Mouse (Mus musculus): ENCODE data around the gene Fam186b. TPM values are rescaled to one million over a fixed set of nuclear protein-coding genes. Genes with fewer than 3 reads are reported as not detected.

Fam186b gene
- polyA plus RNA-seq, 1 experiment: not detected

DNA sequence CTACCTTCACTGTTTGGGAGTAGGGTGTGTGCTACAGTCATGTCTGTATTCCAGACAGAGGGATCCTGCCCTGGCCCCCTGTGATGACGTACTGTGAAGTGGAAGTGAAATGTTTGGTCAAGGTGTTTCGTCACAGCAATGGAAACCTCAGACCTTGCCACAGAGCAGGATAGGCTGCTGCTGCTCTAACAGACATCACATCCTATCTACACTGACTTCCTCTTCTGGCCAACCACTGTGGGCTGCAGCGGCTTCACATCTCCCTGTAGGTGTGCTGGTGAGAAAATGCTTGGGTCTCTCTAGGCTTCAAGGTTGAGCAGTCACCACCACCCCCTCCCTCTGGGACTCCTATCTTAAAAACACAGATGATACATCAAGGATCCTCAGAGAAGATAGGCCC is 45.4 kb upstream of the Fam186b start:
- Histone ChIP-seq H3K4me1 (ENCODE audit: control insufficient read depth, insufficient read depth, low read length) (peaks cover 3% of the 10 kb centered on the region), H3K27ac (ENCODE audit: insufficient read depth, low read length) (no peak overlapping the region), H3K9me3 (replicated peaks; ENCODE audit: control insufficient read depth, insufficient read depth, low read length, poor library complexity, severe bottlenecking) (no peaks in the 10 kb centered on the region), H3K4me3 (ENCODE audit: low read depth, low read length) (no peak overlapping the region), H3K9ac (ENCODE audit: low read depth, poor library complexity, severe bottlenecking) (no peak overlapping the region), H3K36me3 (ENCODE audit: control insufficient read depth, insufficient read depth, low read length, poor library complexity, severe bottlenecking) (no peaks in the 10 kb centered on the region), H3K27me3 (ENCODE audit: control insufficient read depth, insufficient read depth, low read length, poor library complexity, severe bottlenecking) (no peaks in the 10 kb centered on the region)
- no peak for TF ChIP-seq EP300 (IDR thresholded peaks at IDR 0.05; ENCODE audit: insufficient read depth, low read depth, low read length)
- TF ChIP-seq POLR2A (IDR thresholded peaks at IDR 0.05; ENCODE audit: insufficient read depth, low read length): no peak
- TF ChIP-seq CTCF (IDR thresholded peaks at IDR 0.05; ENCODE audit: low read depth, low read length): no peak

DNA sequence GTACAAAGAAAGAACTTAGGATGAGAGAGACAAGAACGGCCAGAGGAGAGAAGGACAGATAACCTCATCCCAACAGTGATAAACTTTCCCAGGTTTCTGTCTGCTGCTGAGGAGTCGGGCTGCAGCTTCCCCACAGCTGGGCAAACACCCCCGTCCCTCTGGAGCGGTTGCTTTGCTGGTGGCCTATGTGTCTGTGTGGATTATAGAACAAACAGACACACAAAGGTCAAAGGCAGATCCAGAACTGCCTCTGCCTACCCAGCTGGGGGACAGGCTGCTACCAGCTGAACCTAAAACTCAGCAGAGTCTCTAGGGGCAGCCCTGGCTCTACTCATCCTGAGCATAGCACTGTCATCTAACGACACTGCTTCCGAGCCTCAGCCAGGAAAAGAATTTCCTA is 44.0 kb upstream of the Fam186b start:
- no peaks in the 10 kb centered on the region for H3K9me3 ChIP-seq (replicated peaks; ENCODE audit: control insufficient read depth, insufficient read depth, low read length, poor library complexity, severe bottlenecking)
- no peaks in the 10 kb centered on the region for H3K27me3 ChIP-seq (ENCODE audit: control insufficient read depth, insufficient read depth, low read length, poor library complexity, severe bottlenecking)
- TF ChIP-seq EP300 (IDR thresholded peaks at IDR 0.05; ENCODE audit: insufficient read depth, low read depth, low read length) (no peak), POLR2A (IDR thresholded peaks at IDR 0.05; ENCODE audit: insufficient read depth, low read length) (no peak), CTCF (IDR thresholded peaks at IDR 0.05; ENCODE audit: low read depth, low read length) (no peak)
- H3K4me3 ChIP-seq (ENCODE audit: low read depth, low read length): no peak overlapping the region
- no peaks in the 10 kb centered on the region for H3K36me3 ChIP-seq (ENCODE audit: control insufficient read depth, insufficient read depth, low read length, poor library complexity, severe bottlenecking)
- H3K9ac ChIP-seq (ENCODE audit: low read depth, poor library complexity, severe bottlenecking): no peak overlapping the region
- H3K4me1 ChIP-seq (ENCODE audit: control insufficient read depth, insufficient read depth, low read length): no peaks in the 10 kb centered on the region
- no peak overlapping the region for H3K27ac ChIP-seq (ENCODE audit: insufficient read depth, low read length)

DNA sequence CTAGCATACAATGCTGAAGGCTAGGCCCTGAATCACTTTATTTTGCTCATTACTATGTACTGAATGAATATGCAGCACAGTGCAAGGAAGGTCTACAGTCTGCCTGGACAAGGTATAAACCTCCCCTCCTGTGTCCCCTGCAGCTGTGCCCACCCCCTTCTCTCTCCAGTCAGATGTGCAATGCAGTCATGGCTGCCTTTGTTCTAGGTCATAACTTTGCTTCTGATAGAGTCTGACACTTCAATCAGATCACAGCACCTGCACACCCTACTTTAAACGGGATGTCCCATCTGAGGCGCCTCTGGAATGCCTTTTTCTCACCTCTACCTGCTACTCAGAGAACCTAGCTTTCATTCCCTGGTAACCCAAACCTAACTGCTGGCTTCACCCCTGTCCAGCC is 43.2 kb upstream of the Fam186b start:
- no peak overlapping the region for H3K4me3 ChIP-seq (ENCODE audit: low read depth, low read length)
- no peak overlapping the region for H3K9ac ChIP-seq (ENCODE audit: low read depth, poor library complexity, severe bottlenecking)
- no peaks in the 10 kb centered on the region for H3K27me3 ChIP-seq (ENCODE audit: control insufficient read depth, insufficient read depth, low read length, poor library complexity, severe bottlenecking)
- no peaks in the 10 kb centered on the region for H3K9me3 ChIP-seq (replicated peaks; ENCODE audit: control insufficient read depth, insufficient read depth, low read length, poor library complexity, severe bottlenecking)
- H3K27ac ChIP-seq (ENCODE audit: insufficient read depth, low read length): no peak overlapping the region
- H3K36me3 ChIP-seq (ENCODE audit: control insufficient read depth, insufficient read depth, low read length, poor library complexity, severe bottlenecking): no peaks in the 10 kb centered on the region
- TF ChIP-seq EP300 (IDR thresholded peaks at IDR 0.05; ENCODE audit: insufficient read depth, low read depth, low read length) (no peak), POLR2A (IDR thresholded peaks at IDR 0.05; ENCODE audit: insufficient read depth, low read length) (no peak)
- H3K4me1 ChIP-seq (ENCODE audit: control insufficient read depth, insufficient read depth, low read length): no peaks in the 10 kb centered on the region

DNA sequence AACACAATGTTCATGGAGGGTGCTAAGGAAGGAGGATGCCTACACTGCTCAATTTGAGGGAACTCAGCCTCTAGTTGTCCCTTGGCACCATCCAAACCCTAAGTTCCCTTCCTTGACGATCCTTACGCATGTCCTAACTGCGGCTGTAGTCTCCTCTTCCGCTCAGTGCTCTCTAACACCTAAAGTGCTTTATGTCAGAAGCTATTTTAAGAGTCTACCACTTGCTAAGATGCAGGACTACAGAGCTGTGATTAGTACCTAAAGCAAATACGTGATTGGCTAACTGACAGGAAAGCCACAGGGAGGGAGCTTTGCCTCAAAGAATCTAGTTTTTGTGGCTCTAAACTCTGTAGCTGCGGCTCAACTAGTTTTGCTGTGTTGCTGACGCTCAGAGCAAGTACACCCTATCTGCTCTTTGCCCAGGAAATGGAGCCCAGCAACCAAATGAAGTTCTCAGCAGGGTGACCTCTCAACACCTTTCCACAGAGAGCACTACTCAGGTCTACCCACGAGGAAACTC is 40.2 kb upstream of the Fam186b start:
- no peak overlapping the region for H3K4me3 ChIP-seq (ENCODE audit: low read depth, low read length)
- no peak overlapping the region for H3K9ac ChIP-seq (ENCODE audit: low read depth, poor library complexity, severe bottlenecking)
- H3K27ac ChIP-seq (ENCODE audit: insufficient read depth, low read length): no peak overlapping the region
- H3K9me3 ChIP-seq (replicated peaks; ENCODE audit: control insufficient read depth, insufficient read depth, low read length, poor library complexity, severe bottlenecking): no peaks in the 10 kb centered on the region
- no peaks in the 10 kb centered on the region for H3K4me1 ChIP-seq (ENCODE audit: control insufficient read depth, insufficient read depth, low read length)
- H3K27me3 ChIP-seq (ENCODE audit: control insufficient read depth, insufficient read depth, low read length, poor library complexity, severe bottlenecking): no peaks in the 10 kb centered on the region
- no peaks in the 10 kb centered on the region for H3K36me3 ChIP-seq (ENCODE audit: control insufficient read depth, insufficient read depth, low read length, poor library complexity, severe bottlenecking)
- TF ChIP-seq CTCF (IDR thresholded peaks at IDR 0.05; ENCODE audit: low read depth, low read length): no peak
- no peak for TF ChIP-seq EP300 (IDR thresholded peaks at IDR 0.05; ENCODE audit: insufficient read depth, low read depth, low read length)
- no peak for TF ChIP-seq POLR2A (IDR thresholded peaks at IDR 0.05; ENCODE audit: insufficient read depth, low read length)

DNA sequence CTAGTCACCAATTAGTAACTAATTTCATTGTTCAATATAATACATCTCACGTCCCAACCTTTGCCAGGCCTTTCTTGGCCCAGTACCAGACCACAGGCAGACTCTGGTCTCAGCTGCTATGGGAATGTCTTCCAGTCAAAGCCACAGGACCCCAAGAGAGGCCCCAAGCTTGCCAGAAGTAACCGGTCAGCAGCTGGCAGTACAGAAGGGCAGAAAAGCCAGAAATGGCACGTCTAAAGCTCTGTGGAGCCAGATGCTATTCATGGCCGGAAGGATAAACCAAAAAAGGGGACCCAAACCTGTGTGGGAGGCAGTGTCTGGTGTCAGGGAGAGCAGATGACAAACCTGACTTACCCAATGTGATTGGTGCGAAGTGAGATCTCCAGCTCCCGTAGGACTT is 38.8 kb upstream of the Fam186b start:
- H3K27ac ChIP-seq (ENCODE audit: insufficient read depth, low read length): no peak overlapping the region
- H3K4me3 ChIP-seq (ENCODE audit: low read depth, low read length): no peak overlapping the region
- no peaks in the 10 kb centered on the region for H3K36me3 ChIP-seq (ENCODE audit: control insufficient read depth, insufficient read depth, low read length, poor library complexity, severe bottlenecking)
- H3K9ac ChIP-seq (ENCODE audit: low read depth, poor library complexity, severe bottlenecking): no peak overlapping the region
- TF ChIP-seq POLR2A (IDR thresholded peaks at IDR 0.05; ENCODE audit: insufficient read depth, low read length): no peak
- no peak for TF ChIP-seq EP300 (IDR thresholded peaks at IDR 0.05; ENCODE audit: insufficient read depth, low read depth, low read length)
- no peak for TF ChIP-seq CTCF (IDR thresholded peaks at IDR 0.05; ENCODE audit: low read depth, low read length)
- no peaks in the 10 kb centered on the region for H3K27me3 ChIP-seq (ENCODE audit: control insufficient read depth, insufficient read depth, low read length, poor library complexity, severe bottlenecking)
- no peaks in the 10 kb centered on the region for H3K4me1 ChIP-seq (ENCODE audit: control insufficient read depth, insufficient read depth, low read length)
- H3K9me3 ChIP-seq (replicated peaks; ENCODE audit: control insufficient read depth, insufficient read depth, low read length, poor library complexity, severe bottlenecking): no peaks in the 10 kb centered on the region

DNA sequence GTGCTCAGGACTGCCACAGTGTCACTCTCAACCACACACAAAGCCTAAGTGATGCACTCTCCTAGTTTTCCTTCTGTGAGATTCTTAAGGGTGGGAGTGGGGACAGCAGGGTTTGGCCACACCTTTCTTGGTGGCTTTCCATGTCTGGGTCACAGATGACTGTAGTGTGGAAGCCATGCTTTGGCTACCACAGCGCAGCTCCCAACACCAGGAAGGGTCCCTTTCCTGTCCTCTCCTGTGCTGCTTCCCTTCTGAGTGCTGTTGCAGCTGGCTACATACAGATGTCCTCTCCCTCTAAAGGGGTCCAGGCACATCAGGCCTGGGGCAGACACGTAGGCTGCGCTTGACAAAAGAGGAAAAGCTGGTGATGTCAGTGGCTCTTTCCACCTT is 38.0 kb upstream of the Fam186b start:
- H3K27ac ChIP-seq (ENCODE audit: insufficient read depth, low read length): no peak overlapping the region

More for the DNA sequence above, 38.0 kb upstream of the Fam186b start:
- Histone ChIP-seq H3K4me1 (ENCODE audit: control insufficient read depth, insufficient read depth, low read length) (no peaks in the 10 kb centered on the region), H3K9me3 (replicated peaks; ENCODE audit: control insufficient read depth, insufficient read depth, low read length, poor library complexity, severe bottlenecking) (no peaks in the 10 kb centered on the region), H3K36me3 (ENCODE audit: control insufficient read depth, insufficient read depth, low read length, poor library complexity, severe bottlenecking) (no peaks in the 10 kb centered on the region), H3K27me3 (ENCODE audit: control insufficient read depth, insufficient read depth, low read length, poor library complexity, severe bottlenecking) (no peaks in the 10 kb centered on the region), H3K4me3 (ENCODE audit: low read depth, low read length) (no peak overlapping the region), H3K9ac (ENCODE audit: low read depth, poor library complexity, severe bottlenecking) (no peak overlapping the region)
- TF ChIP-seq POLR2A (IDR thresholded peaks at IDR 0.05; ENCODE audit: insufficient read depth, low read length) (no peak), CTCF (IDR thresholded peaks at IDR 0.05; ENCODE audit: low read depth, low read length) (no peak), EP300 (IDR thresholded peaks at IDR 0.05; ENCODE audit: insufficient read depth, low read depth, low read length) (no peak)

Measured in ES-Bruce4 (cell line).